Mouse (Mus musculus) CH12.LX (cell line): ENCODE results near the gene Gm3636. TPM values are rescaled to one million over a fixed set of nuclear protein-coding genes. Genes with fewer than 3 reads are reported as not detected.
A peak's percentile ranks its signal among the peaks of the same experiment; 100 is the strongest.
"Not testable (repeated sequence)": the region's sequence is repeated elsewhere in the genome, so short reads cannot be mapped to it uniquely, and the experiment has no call there.

Experiments used
- DNase-seq: peaks from one replicate; pipeline ENCODE4 v3.0.0-alpha.2; 2013; ENCODE audit errors: extremely low read depth
- H3K27ac ChIP-seq: 2 replicates; pipeline ENCODE4 v1.5.1; 2012; ENCODE audit warnings: low read depth, mild to moderate bottlenecking, control low read depth, moderate library complexity; ENCODE audit not compliant: insufficient read depth
- H3K27me3 ChIP-seq: replicated peaks from 2 replicates; pipeline ENCODE3; 2012; ENCODE audit warnings: inconsistent platforms
- H3K36me3 ChIP-seq, 2 experiments: replicated peaks in 1 of 2; 2 replicates each; pipeline versions ENCODE3 to v1.6.1; 2012; ENCODE audit warnings: inconsistent platforms in 1 of 2, low read length in 1 of 2, mild to moderate bottlenecking in 1 of 2, mixed read lengths in 1 of 2, moderate library complexity in 1 of 2; ENCODE audit not compliant: control insufficient read depth in 1 of 2, insufficient read depth in 1 of 2
- H3K4me1 ChIP-seq, 2 experiments: 2 replicates each; pipeline ENCODE4 v1.6.1; 2012; ENCODE audit warnings: inconsistent platforms in 1 of 2, moderate library complexity in 1 of 2; ENCODE audit not compliant: insufficient read depth in 2 of 2, control insufficient read depth in 1 of 2
- H3K4me2 ChIP-seq: 2 replicates; pipeline ENCODE4 v1.6.1; 2012; ENCODE audit warnings: low read depth, mild to moderate bottlenecking, control low read depth; ENCODE audit not compliant: poor library complexity, insufficient read depth, severe bottlenecking
- H3K4me3 ChIP-seq, 3 experiments: fragments of 150-350 bp in 1 of 3; sonication (generic) in 1 of 3; replicated peaks in 1 of 3; 2 replicates each; pipeline versions ENCODE3 to v1.5.1; 2011 to 2012; ENCODE audit warnings: low read depth in 2 of 3, low read length in 2 of 3, mild to moderate bottlenecking in 2 of 3, moderate library complexity in 2 of 3, control low read depth in 1 of 3, improper control_type of control experiment in 1 of 3, inconsistent platforms in 1 of 3, mixed read lengths in 1 of 3; ENCODE audit not compliant: poor library complexity in 1 of 3
- H3K79me2 ChIP-seq: replicated peaks from 2 replicates; pipeline ENCODE4 v1.6.1; 2012; ENCODE audit warnings: mild to moderate bottlenecking, moderate library complexity; ENCODE audit not compliant: control insufficient read depth, poor library complexity, insufficient read depth, severe bottlenecking; ENCODE audit errors: extremely low read depth
- H3K9ac ChIP-seq: 2 replicates; pipeline ENCODE4 v1.6.1; 2012; ENCODE audit warnings: low read depth, mild to moderate bottlenecking, control low read depth, moderate library complexity; ENCODE audit not compliant: insufficient read depth
- H3K9me3 ChIP-seq: replicated peaks from 2 replicates; pipeline ENCODE3; 2012; ENCODE audit warnings: low read length, inconsistent platforms, mixed read lengths
- dilution Hi-C: fragments of 300-500 bp; cut with MboI; formaldehyde crosslinking; loops from 2 replicates; pipeline ENCODE4 v1.14.3; 2020; ENCODE audit warnings: low sequenced_read_pairs; ENCODE audit not compliant: extremely low pct_unique_long_range_greater_than_20kb, extremely low pct_ligation_motif_present
- in situ Hi-C: fragments of 300-500 bp; cut with MboI; formaldehyde crosslinking; loops from 3 replicates; pipeline ENCODE4 v1.14.3; 2019; ENCODE audit warnings: low sequenced_read_pairs, low pct_ligation_motif_present, low pct_unique_long_range_greater_than_20kb, mixed read lengths
- polyA plus RNA-seq: library from polyadenylated mRNA; unstranded; fragments of >175 nt; gene quantifications from 2 replicates; pipeline ENCODE4 v1.2.1, GENCODE M21; 2012; ENCODE audit warnings: low read depth; ENCODE audit not compliant: insufficient read length
- total RNA-seq, 2 experiments: library from RNA; depleted of rRNA; stranded (reverse); fragments of 300-350 nt in 1 of 2; fragments of >200 nt in 1 of 2; gene quantifications; 2 replicates each; pipeline ENCODE4 v1.2.3; 2012 to 2014

Gene Gm3636
- total RNA-seq (2012; rRNA removed), result 0.42 and 0.46 TPM in 2 replicates
- total RNA-seq (2014; rRNA removed), result 1.8 and 2.2 TPM in 2 replicates
- 0.79 and 1.0 TPM in 2 replicates for polyA plus RNA-seq

- H3K9ac ChIP-seq, DNase-seq, H3K4me1 ChIP-seq, H3K4me2 ChIP-seq, H3K79me2 ChIP-seq, H3K36me3 ChIP-seq, H3K27me3 ChIP-seq, in situ Hi-C loops, H3K4me3 ChIP-seq, H3K27ac ChIP-seq, H3K9me3 ChIP-seq, dilution Hi-C loops: not testable (repeated sequence)
Observed at GRCm38 (mm10) chr14:6742232-6742631, at the start of gene Gm3636. TSS of gene Gm3636 (minus strand) at chr14:6742332.

GRCm38 (mm10) chr14:6774311-6774710 lies 32.2 kb upstream of the Gm3636 start, which contains the start of gene Gm8362:
TSS of gene Gm8362 (minus strand) at chr14:6774411.
- not testable (repeated sequence) for H3K4me2 ChIP-seq, H3K36me3 ChIP-seq, H3K9ac ChIP-seq

GRCm38 (mm10) chr14:6757231-6757536 lies 15.1 kb upstream of the Gm3636 start:
- in situ Hi-C loops, dilution Hi-C loops, DNase-seq: not testable (repeated sequence)

More at GRCm38 (mm10) chr14:6774311-6774710, 32.2 kb upstream of the Gm3636 start, which contains the start of gene Gm8362:
- H3K4me1 ChIP-seq, H3K4me3 ChIP-seq, DNase-seq, H3K27me3 ChIP-seq, H3K79me2 ChIP-seq, H3K9me3 ChIP-seq, in situ Hi-C loops, dilution Hi-C loops, H3K27ac ChIP-seq: not testable (repeated sequence)

GRCm38 (mm10) chr14:6756384-6757230 lies 14.5 kb upstream of the Gm3636 start:
- DNase-seq, H3K27ac ChIP-seq, H3K27me3 ChIP-seq, H3K79me2 ChIP-seq, H3K9me3 ChIP-seq, H3K4me2 ChIP-seq, H3K36me3 ChIP-seq, dilution Hi-C loops, in situ Hi-C loops, H3K9ac ChIP-seq, H3K4me1 ChIP-seq: not testable (repeated sequence)
- peak overlapping the region in 1 of 3 experiments; percentile 58 for H3K4me3 ChIP-seq

More at GRCm38 (mm10) chr14:6757231-6757536, 15.1 kb upstream of the Gm3636 start:
- H3K9me3 ChIP-seq, H3K4me1 ChIP-seq, H3K27me3 ChIP-seq, H3K9ac ChIP-seq, H3K79me2 ChIP-seq, H3K36me3 ChIP-seq, H3K4me2 ChIP-seq, H3K27ac ChIP-seq, H3K4me3 ChIP-seq: not testable (repeated sequence)

- H3K9me3 ChIP-seq, in situ Hi-C loops, H3K4me2 ChIP-seq, H3K79me2 ChIP-seq, H3K9ac ChIP-seq, H3K27me3 ChIP-seq, H3K4me1 ChIP-seq, H3K4me3 ChIP-seq, dilution Hi-C loops, H3K36me3 ChIP-seq, H3K27ac ChIP-seq, DNase-seq: not testable (repeated sequence)
Observed at GRCm38 (mm10) chr14:6720151-6720550, 22.0 kb downstream of the Gm3636 start, which contains the start of gene Gm8050. TSS of gene Gm8050 (minus strand) at chr14:6720251.
